Mouse (Mus musculus) liver, embryonic 14.5 days (tissue): ENCODE measurements around the gene Pax9.

Experiments used
- CTCF ChIP-seq: IDR thresholded peaks from 2 replicates; pipeline ENCODE4 v1.5.1; 2016; ENCODE audit warnings: antibody characterized with exemption, low read depth, control low read depth
- EP300 ChIP-seq: IDR thresholded peaks from 2 replicates; pipeline ENCODE4 v1.6.1; 2016; ENCODE audit warnings: antibody characterized with exemption, low read depth

DNA sequence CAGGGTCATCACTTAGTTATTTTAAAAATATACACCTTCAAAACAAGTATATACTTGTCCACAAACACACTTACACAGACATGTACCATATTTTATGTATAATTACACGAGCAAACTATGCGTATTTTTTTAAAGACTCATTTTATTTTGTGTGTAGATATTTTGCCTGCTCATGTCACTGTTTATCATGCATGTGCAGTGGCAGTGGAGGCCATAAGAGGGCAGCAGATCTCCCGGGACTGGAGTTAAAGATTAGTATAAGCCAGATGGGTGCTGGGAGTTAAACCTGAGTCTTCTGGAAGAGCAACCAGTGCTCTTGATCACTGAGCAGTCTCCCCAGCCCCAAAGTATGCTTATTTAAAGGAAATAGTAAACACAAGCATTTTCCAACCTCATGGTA, 16.8 kb upstream of the Pax9 start:
- TF ChIP-seq CTCF (peak; percentile 55), EP300 (no peak)
